ENCODE assay signal across 14 mouse cellular contexts in the genomic region with DNA sequence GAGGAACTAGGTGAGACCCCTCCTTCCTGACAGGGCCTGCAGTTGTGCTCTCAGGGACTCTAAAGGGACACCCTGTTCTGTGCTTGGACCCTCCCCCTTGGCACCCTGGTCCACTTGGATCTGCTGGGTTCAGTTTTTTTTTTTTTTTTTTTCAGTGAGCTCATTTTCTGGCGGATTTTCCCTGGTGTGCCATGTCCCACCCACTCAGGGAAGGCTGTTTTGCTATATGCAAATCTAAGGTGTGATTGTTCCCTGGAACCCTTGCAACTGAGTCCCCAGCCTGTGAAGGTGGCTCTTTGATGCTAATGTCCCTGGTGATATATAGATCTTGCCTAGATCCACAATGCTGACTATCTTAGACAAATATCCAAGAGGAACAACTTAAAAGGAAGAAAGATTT. TPM values are rescaled to one million over a fixed set of nuclear protein-coding genes. Genes with fewer than 3 reads are reported as not detected.
"Had no signal": no experiment of that assay in that cellular context is flagged by ENCODE, and none has a peak within 500 bp of the region (broad histone marks: within the 10 kb centered on the region; RNA-seq: fewer than 3 reads in every experiment).

No protein-coding gene starts in this region.

- DNase-seq: liver, embryonic 13.5 days; liver, postnatal 0 days; lung, adult 2 months; lung, postnatal 36 days; right cerebral cortex, postnatal 14 days; thymus, adult 18-20 months; thymus, postnatal 14 days; thymus, postnatal 36 days had no signal

- ATAC-seq: liver, postnatal 0 days; lung, postnatal 0 days; midbrain, embryonic 13.5 days; midbrain, embryonic 15.5 days had no signal

RNA-seq across cellular contexts. Expression of gene Hmgb4, which starts 24.3 kb away (rescaled TPM):
- total RNA-seq: megakaryocyte progenitor cell, adult 5-6 weeks; midbrain, postnatal 0 days; neutrophil, adult 5-6 weeks had no signal
